Mouse (Mus musculus) liver, postnatal 0 days (tissue): ENCODE measurements around the gene Bsg.

ENCODE experiments used
- CTCF ChIP-seq: sonication (generic); IDR thresholded peaks from 2 replicates; pipeline ENCODE4 v1.5.1; 2016; ENCODE audit warnings: antibody characterized with exemption, low read depth
- EP300 ChIP-seq: IDR thresholded peaks from 2 replicates; pipeline ENCODE4 v1.6.1; 2016; ENCODE audit warnings: antibody characterized with exemption, low read depth, mild to moderate bottlenecking

DNA sequence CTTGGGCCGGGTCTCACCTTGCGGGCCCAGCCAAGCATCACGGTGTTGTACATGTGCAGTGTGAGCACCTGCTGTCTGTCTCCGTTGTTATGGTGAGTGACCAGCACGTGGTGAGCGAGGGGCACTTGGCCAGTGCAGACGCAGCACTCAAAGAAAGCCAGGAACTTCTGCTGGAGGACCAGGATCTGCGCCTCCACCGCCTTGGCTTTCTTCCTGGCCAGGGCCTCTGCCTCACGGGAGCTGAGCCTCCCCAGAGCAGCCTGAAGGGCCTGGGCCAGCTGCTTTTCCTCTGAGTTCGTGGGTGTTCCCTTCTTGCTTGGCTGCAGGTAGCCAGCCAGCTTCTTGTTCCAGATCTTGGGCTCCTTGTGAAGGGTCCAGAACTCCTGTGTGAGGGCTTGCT lies 38.9 kb downstream of the Bsg start:
- TF ChIP-seq CTCF (no peak), EP300 (no peak)
